ENCODE assay signal across 8 mouse cellular contexts in the genomic region with DNA sequence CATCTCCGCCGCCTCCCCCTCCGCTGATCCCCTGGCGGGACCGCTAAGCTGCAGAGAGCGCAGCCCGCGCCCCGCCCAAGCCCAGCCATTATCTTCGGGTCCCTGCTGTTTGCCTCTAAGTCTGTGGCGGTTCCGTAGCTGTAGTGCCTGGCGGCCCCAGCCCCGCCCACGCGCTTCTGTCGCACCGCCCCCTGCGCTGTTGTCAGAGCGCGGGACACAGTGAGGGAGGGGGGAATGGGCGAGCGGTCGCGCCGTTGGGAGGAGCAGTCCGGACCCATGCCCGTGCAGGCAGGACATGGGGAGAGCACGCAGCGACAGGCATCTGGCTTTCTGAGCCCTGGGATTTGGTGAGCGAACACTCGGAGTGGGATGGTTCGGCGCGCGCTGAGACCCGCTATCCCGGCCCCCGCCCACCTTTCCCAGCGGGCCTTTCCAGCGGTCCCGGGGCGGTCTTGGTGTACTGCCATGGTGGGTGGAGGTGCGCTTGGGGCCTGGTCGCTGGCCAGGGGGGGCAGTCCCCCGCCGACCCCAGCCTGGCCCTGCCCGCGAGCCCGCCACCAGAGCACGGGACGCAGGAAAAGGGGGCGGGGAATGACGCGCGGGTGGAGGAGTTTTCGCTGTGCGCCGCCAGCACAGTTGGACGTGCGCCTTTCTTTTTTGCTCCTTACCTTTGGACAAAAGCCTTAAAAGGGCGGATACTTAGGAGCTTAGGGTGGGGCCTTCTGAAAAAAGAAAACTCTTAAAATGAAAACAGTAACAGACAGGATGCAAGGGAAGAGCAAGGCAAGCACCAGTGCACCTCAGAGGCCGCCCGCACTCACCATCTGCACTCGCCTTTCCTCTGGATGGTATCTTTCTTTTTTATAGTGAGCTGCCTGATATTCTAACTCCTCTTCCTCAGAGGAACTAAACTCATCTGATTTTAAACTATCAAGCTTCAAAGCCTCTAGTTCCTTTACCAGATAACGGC. TPM values are rescaled to one million over a fixed set of nuclear protein-coding genes. Genes with fewer than 3 reads are reported as not detected.
DNase-seq lines count a peak whose midpoint lies in the region; ATAC-seq lines count a peak whose summit lies in the region.

Gene Cldn34c1, plus strand, starts transcription at position 205 of the 970 bp plus-strand sequence.

- peak; percentile 48 for DNase-seq in WW6 (ENCODE audit: low read depth, low spot score)
- peak; percentile 71 to 79 for DNase-seq in cerebellum, postnatal 36 days
- peak; percentile 36 to 51 for DNase-seq in frontal cortex, postnatal 25 days (ENCODE audit: low spot score in 2 of 2)
- peak; percentile 52 for DNase-seq in layer of hippocampus, postnatal 25 days (ENCODE audit: extremely low spot score in 1 of 2, low spot score in 1 of 2)
- peak; percentile 92 for DNase-seq in lung, postnatal 10 days
- peak; percentile 58 for DNase-seq in ovary, postnatal 14 days (ENCODE audit: low spot score)
- peak; percentile 70 for DNase-seq in thymus, postnatal 0 days (ENCODE audit: low spot score)

- peak within 1 kb of the TSS; percentile 77 for H3K9ac ChIP-seq in hindbrain, embryonic 13.5 days

- no peaks in the 10 kb centered on the region for H3K4me1 ChIP-seq in hindbrain, embryonic 13.5 days (replicated peaks)

- 7% methylated on average over 57 of the region's 66 CpGs for WGBS in hindbrain, embryonic 13.5 days

- peak within 1 kb of the TSS; percentile 48 for H3K4me2 ChIP-seq in hindbrain, embryonic 13.5 days

- peak; percentile 99 for ATAC-seq in hindbrain, embryonic 13.5 days (ENCODE audit: low FRiP score)

- no peaks in the 10 kb centered on the region for H3K36me3 ChIP-seq in hindbrain, embryonic 13.5 days

- peak within 1 kb of the TSS; percentile 96 for H3K27ac ChIP-seq in hindbrain, embryonic 13.5 days

- H3K4me3 ChIP-seq in hindbrain, embryonic 13.5 days, result peak within 1 kb of the TSS; percentile 56

- H3K9me3 ChIP-seq in hindbrain, embryonic 13.5 days, result no peaks in the 10 kb centered on the region

- H3K27me3 ChIP-seq in hindbrain, embryonic 13.5 days, result no peaks in the 10 kb centered on the region

RNA-seq across cellular contexts. Expression of gene Cldn34c1, which starts in this region (rescaled TPM):
- polyA plus RNA-seq in hindbrain, embryonic 13.5 days (2015; fragmentation: Nextera tagmentation; extraction: Ambion mirVana), result 46.1 and 46.7 TPM in 2 replicates
- 1 to 10 TPM; 2.9 to 5.9 TPM for total RNA-seq in layer of hippocampus, postnatal 25 days (2021)
- polyA plus RNA-seq in thymus, postnatal 0 days (2015; fragmentation: Nextera tagmentation; extraction: Ambion mirVana), result 5.7 and 6.2 TPM in 2 replicates

Comparison
In these comparisons a context has a peak if more than half of its experiments do, and no peak if none do; other contexts are left out.
1. Peak in every context shown above with its lines: DNase-seq, ATAC-seq, H3K4me3 ChIP-seq and H3K27ac ChIP-seq.